Mouse (Mus musculus): ENCODE data around the gene Dnaja3.

DNA sequence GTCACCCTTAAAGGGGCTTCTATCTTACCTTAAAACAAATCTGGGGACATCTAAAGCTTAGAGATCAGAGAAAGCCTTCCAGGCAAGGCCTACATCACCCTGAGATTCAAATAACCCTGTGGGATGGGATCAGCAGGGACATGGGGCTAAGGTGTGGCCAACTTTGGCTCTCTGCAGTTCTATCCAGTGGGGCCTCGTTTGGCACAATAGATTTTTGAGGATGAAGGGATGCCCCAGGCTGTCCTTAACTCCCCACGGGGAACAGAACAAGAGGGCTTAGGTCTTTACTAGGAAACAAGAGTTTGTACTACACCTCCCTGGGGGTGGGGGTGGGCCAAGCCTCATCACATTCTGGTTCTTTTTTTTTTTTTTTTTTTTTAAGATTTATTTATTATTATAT, 19.5 kb downstream of the Dnaja3 start:
- TF ChIP-seq MAX (IDR thresholded peaks at IDR 0.05) (no peak), MYOG (IDR thresholded peaks at IDR 0.05; ENCODE audit: control insufficient read depth, extremely low read depth, insufficient read length) (no peak), USF1 (IDR thresholded peaks at IDR 0.05; ENCODE audit: low read depth) (no peak)

Data from C2C12 (cell line).